Mouse (Mus musculus): ENCODE measurements at regions not wholly inside any gene's neighbourhood (a gene's known extent, or its start where the extent isn't known, plus 50 kb on each side); places are given as distances from the start of the nearest gene placed in this dataset.

DNA sequence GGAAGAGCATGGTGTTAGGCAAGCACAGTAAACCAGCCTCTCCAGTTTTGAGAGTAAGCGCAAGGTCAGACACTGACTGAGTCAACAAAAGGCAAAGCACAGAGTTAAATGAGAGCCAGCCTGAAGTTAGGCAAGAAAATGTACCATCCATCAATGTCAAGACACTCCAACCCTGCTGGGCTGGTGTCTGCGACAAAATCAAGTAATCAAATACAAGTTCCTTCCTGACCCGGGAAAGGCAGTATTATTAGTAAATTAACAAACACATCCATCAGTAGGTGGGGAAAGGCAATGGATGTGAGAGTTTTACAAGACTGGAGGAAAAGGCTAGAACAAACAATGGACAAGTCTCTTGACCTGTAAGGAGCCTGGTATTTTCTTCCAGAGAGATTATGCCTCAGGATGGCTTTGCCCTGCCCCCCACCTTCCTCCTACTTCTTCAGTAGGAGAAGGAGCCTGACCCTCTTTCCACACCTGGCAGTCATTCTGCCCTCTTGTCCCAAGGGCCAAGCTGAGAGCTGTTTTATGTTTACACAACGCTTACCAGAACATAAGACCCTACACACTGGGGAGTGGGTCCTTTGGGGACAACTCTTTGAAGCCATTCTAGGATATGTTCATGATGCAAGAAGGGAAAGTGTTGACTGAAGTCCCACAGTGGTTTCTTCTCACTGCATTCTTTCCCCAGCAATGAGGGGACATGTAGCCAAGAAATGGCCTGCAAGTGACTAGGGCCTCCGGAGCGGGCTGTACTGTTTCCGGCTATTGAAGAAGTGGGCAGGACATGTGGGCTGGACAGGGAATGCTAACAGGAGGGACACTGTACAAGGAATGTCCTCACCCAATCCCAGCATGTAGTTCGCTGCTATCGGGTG is 461.7 kb upstream of the Gm10131 start:
- DNase-seq (ENCODE audit: low read depth, low spot score), result no peak
- Histone ChIP-seq H3K4me1 (ENCODE audit: control insufficient read depth in 2 of 2, insufficient read depth in 2 of 2, low read length in 2 of 2, poor library complexity in 1 of 2) (no peaks in the 10 kb centered on the region), H3K9me3 (ENCODE audit: control insufficient read depth, insufficient read depth, low read depth, low read length) (no peaks in the 10 kb centered on the region), H3K36me3 (ENCODE audit: control insufficient read depth, insufficient read depth, low read length, poor library complexity, severe bottlenecking) (no peaks in the 10 kb centered on the region), H3K27ac (ENCODE audit: insufficient read depth, low read depth, low read length, poor library complexity, severe bottlenecking) (no peak overlapping the region), H3K4me3 (ENCODE audit: insufficient read depth in 1 of 2, low read depth in 1 of 2, low read length in 2 of 2, poor library complexity in 1 of 2, severe bottlenecking in 1 of 2) (no peak overlapping the region), H3K9ac (ENCODE audit: insufficient read depth, low read depth, low read length, poor library complexity, severe bottlenecking) (no peak overlapping the region)
- in situ Hi-C loops (cut with MboI; ENCODE audit: low sequenced_read_pairs in 2 of 2, unreplicated experiment in 2 of 2), result no loop called here
- TF ChIP-seq ZC3H11A (IDR thresholded peaks at IDR 0.05; ENCODE audit: borderline replicate concordance, low read depth, low read length) (no peak), MAFK (IDR thresholded peaks at IDR 0.05; ENCODE audit: insufficient read depth, low read depth, low read length) (no peak), HCFC1 (IDR thresholded peaks at IDR 0.05; ENCODE audit: borderline replicate concordance, insufficient read depth, low read length) (no peak), ZNF384 (IDR thresholded peaks at IDR 0.05; ENCODE audit: low read depth, low read length) (no peak), CHD2 (IDR thresholded peaks at IDR 0.05; ENCODE audit: low read depth, low read length) (no peak)

DNA sequence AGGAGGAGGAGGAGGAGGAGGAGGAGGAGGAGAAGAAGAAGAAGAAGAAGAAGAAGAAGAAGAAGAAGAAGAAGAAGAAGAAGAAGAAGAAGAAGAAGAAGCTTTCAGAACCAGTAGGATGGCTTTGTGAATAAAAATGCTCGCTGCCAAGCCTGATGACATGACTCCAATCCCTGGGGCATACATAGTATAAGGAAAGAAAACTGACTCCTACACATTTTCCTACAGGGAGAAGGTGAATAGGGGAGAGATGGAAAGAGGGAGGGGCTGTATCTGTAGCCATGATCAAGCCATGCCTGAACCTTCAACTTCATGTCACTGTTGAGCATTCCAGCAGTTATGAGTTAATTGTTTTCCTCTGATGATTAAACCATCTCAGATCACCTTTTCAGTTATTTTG is 460.2 kb upstream of the Gm10131 start:
- TF ChIP-seq ZNF384 (IDR thresholded peaks at IDR 0.05; ENCODE audit: low read depth, low read length) (no peak), ZC3H11A (IDR thresholded peaks at IDR 0.05; ENCODE audit: borderline replicate concordance, low read depth, low read length) (no peak), CHD2 (IDR thresholded peaks at IDR 0.05; ENCODE audit: low read depth, low read length) (no peak), HCFC1 (IDR thresholded peaks at IDR 0.05; ENCODE audit: borderline replicate concordance, insufficient read depth, low read length) (no peak), MAFK (IDR thresholded peaks at IDR 0.05; ENCODE audit: insufficient read depth, low read depth, low read length) (no peak)
- H3K4me3 ChIP-seq (ENCODE audit: insufficient read depth in 1 of 2, low read depth in 1 of 2, low read length in 2 of 2, poor library complexity in 1 of 2, severe bottlenecking in 1 of 2), result no peak overlapping the region
- H3K9me3 ChIP-seq (ENCODE audit: control insufficient read depth, insufficient read depth, low read depth, low read length), result no peaks in the 10 kb centered on the region
- no peaks in the 10 kb centered on the region for H3K4me1 ChIP-seq (ENCODE audit: control insufficient read depth in 2 of 2, insufficient read depth in 2 of 2, low read length in 2 of 2, poor library complexity in 1 of 2)
- in situ Hi-C loops (cut with MboI; ENCODE audit: low sequenced_read_pairs in 2 of 2, unreplicated experiment in 2 of 2), result no loop called here
- no peaks in the 10 kb centered on the region for H3K36me3 ChIP-seq (ENCODE audit: control insufficient read depth, insufficient read depth, low read length, poor library complexity, severe bottlenecking)
- no peak overlapping the region for H3K27ac ChIP-seq (ENCODE audit: insufficient read depth, low read depth, low read length, poor library complexity, severe bottlenecking)
- H3K9ac ChIP-seq (ENCODE audit: insufficient read depth, low read depth, low read length, poor library complexity, severe bottlenecking), result no peak overlapping the region
- no peak for DNase-seq (ENCODE audit: low read depth, low spot score)

GRCm38 (mm10) chr8:34562278-34562677 is 450.7 kb upstream of the Gm10131 start:
- no peak for TF ChIP-seq HCFC1 (IDR thresholded peaks at IDR 0.05; ENCODE audit: borderline replicate concordance, insufficient read depth, low read length)
- TF ChIP-seq ZC3H11A (IDR thresholded peaks at IDR 0.05; ENCODE audit: borderline replicate concordance, low read depth, low read length), result no peak
- TF ChIP-seq MAFK (IDR thresholded peaks at IDR 0.05; ENCODE audit: insufficient read depth, low read depth, low read length), result no peak
- TF ChIP-seq ZNF384 (IDR thresholded peaks at IDR 0.05; ENCODE audit: low read depth, low read length), result no peak
- TF ChIP-seq CHD2 (IDR thresholded peaks at IDR 0.05; ENCODE audit: low read depth, low read length), result no peak
- H3K4me1 ChIP-seq (ENCODE audit: control insufficient read depth in 2 of 2, insufficient read depth in 2 of 2, low read length in 2 of 2, poor library complexity in 1 of 2), result no peaks in the 10 kb centered on the region
- no peak overlapping the region for H3K9ac ChIP-seq (ENCODE audit: insufficient read depth, low read depth, low read length, poor library complexity, severe bottlenecking)
- no peak overlapping the region for H3K4me3 ChIP-seq (ENCODE audit: insufficient read depth in 1 of 2, low read depth in 1 of 2, low read length in 2 of 2, poor library complexity in 1 of 2, severe bottlenecking in 1 of 2)
- no peaks in the 10 kb centered on the region for H3K36me3 ChIP-seq (ENCODE audit: control insufficient read depth, insufficient read depth, low read length, poor library complexity, severe bottlenecking)
- H3K27ac ChIP-seq (ENCODE audit: insufficient read depth, low read depth, low read length, poor library complexity, severe bottlenecking), result no peak overlapping the region
- in situ Hi-C loops (cut with MboI; ENCODE audit: low sequenced_read_pairs in 2 of 2, unreplicated experiment in 2 of 2), result no loop called here
- DNase-seq (ENCODE audit: low read depth, low spot score), result no peak
- H3K9me3 ChIP-seq (ENCODE audit: control insufficient read depth, insufficient read depth, low read depth, low read length), result no peaks in the 10 kb centered on the region

DNA sequence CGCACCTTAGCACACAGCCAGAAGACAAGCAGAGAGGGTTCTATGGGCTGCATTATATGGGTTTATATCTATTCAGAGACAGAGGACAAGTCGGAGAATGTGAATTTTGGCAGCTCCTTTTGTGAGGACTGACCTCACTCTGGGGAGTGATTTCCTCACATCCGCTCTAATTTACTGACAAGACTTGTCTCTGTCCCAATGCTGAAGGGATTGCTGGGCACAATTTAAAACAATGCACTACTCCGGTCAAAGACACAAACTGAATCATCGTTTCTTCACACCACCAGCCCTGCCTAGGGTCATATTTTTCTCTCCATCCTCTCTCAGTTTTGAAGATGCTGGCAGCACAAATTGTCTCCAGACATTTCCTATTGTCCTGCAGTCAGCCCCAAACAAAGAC is 438.2 kb upstream of the Gm10131 start:
- H3K4me1 ChIP-seq (ENCODE audit: control insufficient read depth in 2 of 2, insufficient read depth in 2 of 2, low read length in 2 of 2, poor library complexity in 1 of 2), result peaks cover 0 to 2% of the 10 kb centered on the region in 2 experiments; a peak in 1 of 4 replicates
- no peaks in the 10 kb centered on the region for H3K36me3 ChIP-seq (ENCODE audit: control insufficient read depth, insufficient read depth, low read length, poor library complexity, severe bottlenecking)
- no peak overlapping the region for H3K27ac ChIP-seq (ENCODE audit: insufficient read depth, low read depth, low read length, poor library complexity, severe bottlenecking)
- no peak for TF ChIP-seq ZC3H11A (IDR thresholded peaks at IDR 0.05; ENCODE audit: borderline replicate concordance, low read depth, low read length)
- no peak for TF ChIP-seq MAFK (IDR thresholded peaks at IDR 0.05; ENCODE audit: insufficient read depth, low read depth, low read length)
- no peak for TF ChIP-seq CHD2 (IDR thresholded peaks at IDR 0.05; ENCODE audit: low read depth, low read length)
- no peak for TF ChIP-seq ZNF384 (IDR thresholded peaks at IDR 0.05; ENCODE audit: low read depth, low read length)
- TF ChIP-seq HCFC1 (IDR thresholded peaks at IDR 0.05; ENCODE audit: borderline replicate concordance, insufficient read depth, low read length), result no peak
- no peak for DNase-seq (ENCODE audit: low read depth, low spot score)
- H3K9me3 ChIP-seq (ENCODE audit: control insufficient read depth, insufficient read depth, low read depth, low read length), result no peaks in the 10 kb centered on the region
- H3K9ac ChIP-seq (ENCODE audit: insufficient read depth, low read depth, low read length, poor library complexity, severe bottlenecking), result no peak overlapping the region
- in situ Hi-C loops (cut with MboI; ENCODE audit: low sequenced_read_pairs in 2 of 2, unreplicated experiment in 2 of 2), result no loop called here
- no peak overlapping the region for H3K4me3 ChIP-seq (ENCODE audit: insufficient read depth in 1 of 2, low read depth in 1 of 2, low read length in 2 of 2, poor library complexity in 1 of 2, severe bottlenecking in 1 of 2)

All from ES-E14 (cell line).